Mouse (Mus musculus) regulatory T cell (primary cell): ENCODE data around the gene Ptpn18.

ENCODE experiments used
- in situ Hi-C: fragments of 300-600 bp; cut with MboI, MseI; formaldehyde crosslinking; loops from one replicate; pipeline ENCODE4 v1.15.1; 2025; ENCODE audit warnings: high pct_unique_total_duplicates

The Ptpn18 gene

GRCm38 (mm10) chr1:34465445-34465844 is 5.9 kb downstream of the Ptpn18 start:
- in situ Hi-C loops = no loop called here

GRCm38 (mm10) chr1:34468051-34468450 is 8.5 kb downstream of the Ptpn18 start:
- in situ Hi-C loops = no loop called here

GRCm38 (mm10) chr1:34468500-34468899 is 8.9 kb downstream of the Ptpn18 start:
- in situ Hi-C loops = no loop called here

GRCm38 (mm10) chr1:34469801-34470200 is 10.2 kb downstream of the Ptpn18 start:
- in situ Hi-C loops = no loop called here

GRCm38 (mm10) chr1:34472427-34473300 is 13.1 kb downstream of the Ptpn18 start:
- in situ Hi-C loops = no loop called here

GRCm38 (mm10) chr1:34478891-34479655 is 19.5 kb downstream of the Ptpn18 start:
- in situ Hi-C loops = no loop called here

- in situ Hi-C loops = no loop called here
Observed at GRCm38 (mm10) chr1:34480801-34481200, 21.2 kb downstream of the Ptpn18 start.

- in situ Hi-C loops = no loop called here
Observed at GRCm38 (mm10) chr1:34481920-34482669, 22.5 kb downstream of the Ptpn18 start.

GRCm38 (mm10) chr1:34484470-34484869 is 24.9 kb downstream of the Ptpn18 start:
- in situ Hi-C loops = no loop called here

GRCm38 (mm10) chr1:34485461-34486188 is 26.1 kb downstream of the Ptpn18 start:
- in situ Hi-C loops = no loop called here

GRCm38 (mm10) chr1:34487383-34487782 is 27.8 kb downstream of the Ptpn18 start:
- in situ Hi-C loops = no loop called here

- in situ Hi-C loops = no loop called here
Observed at GRCm38 (mm10) chr1:34489852-34490541, 30.4 kb downstream of the Ptpn18 start.

GRCm38 (mm10) chr1:34491480-34491879 is 31.9 kb downstream of the Ptpn18 start:
- in situ Hi-C loops = no loop called here

GRCm38 (mm10) chr1:34502991-34503390 is 43.4 kb downstream of the Ptpn18 start:
- in situ Hi-C loops = no loop called here

- in situ Hi-C loops = no loop called here
Observed at GRCm38 (mm10) chr1:34505307-34505706, 45.7 kb downstream of the Ptpn18 start.

GRCm38 (mm10) chr1:34505970-34506551 is 46.5 kb downstream of the Ptpn18 start:
- in situ Hi-C loops = no loop called here

- in situ Hi-C loops = no loop called here
Observed at GRCm38 (mm10) chr1:34507986-34508385, 48.4 kb downstream of the Ptpn18 start.

- in situ Hi-C loops = loop anchor here (5.0 kb wide), 1 partner anchor 92 kb away; no protein-coding TSS in a partner anchor
Observed at GRCm38 (mm10) chr1:34510575-34510981, 51.0 kb downstream of the Ptpn18 start.

GRCm38 (mm10) chr1:34511027-34511426 is 51.5 kb downstream of the Ptpn18 start:
- in situ Hi-C loops = loop anchor here (5.0 kb wide), 1 partner anchor 91 kb away; no protein-coding TSS in a partner anchor

- in situ Hi-C loops = loop anchor here (5.0 kb wide), 1 partner anchor 89 kb away; no protein-coding TSS in a partner anchor
Observed at GRCm38 (mm10) chr1:34513068-34513467, 53.5 kb downstream of the Ptpn18 start.
